Mouse (Mus musculus): ENCODE measurements around the gene Prkag1.

DNA sequence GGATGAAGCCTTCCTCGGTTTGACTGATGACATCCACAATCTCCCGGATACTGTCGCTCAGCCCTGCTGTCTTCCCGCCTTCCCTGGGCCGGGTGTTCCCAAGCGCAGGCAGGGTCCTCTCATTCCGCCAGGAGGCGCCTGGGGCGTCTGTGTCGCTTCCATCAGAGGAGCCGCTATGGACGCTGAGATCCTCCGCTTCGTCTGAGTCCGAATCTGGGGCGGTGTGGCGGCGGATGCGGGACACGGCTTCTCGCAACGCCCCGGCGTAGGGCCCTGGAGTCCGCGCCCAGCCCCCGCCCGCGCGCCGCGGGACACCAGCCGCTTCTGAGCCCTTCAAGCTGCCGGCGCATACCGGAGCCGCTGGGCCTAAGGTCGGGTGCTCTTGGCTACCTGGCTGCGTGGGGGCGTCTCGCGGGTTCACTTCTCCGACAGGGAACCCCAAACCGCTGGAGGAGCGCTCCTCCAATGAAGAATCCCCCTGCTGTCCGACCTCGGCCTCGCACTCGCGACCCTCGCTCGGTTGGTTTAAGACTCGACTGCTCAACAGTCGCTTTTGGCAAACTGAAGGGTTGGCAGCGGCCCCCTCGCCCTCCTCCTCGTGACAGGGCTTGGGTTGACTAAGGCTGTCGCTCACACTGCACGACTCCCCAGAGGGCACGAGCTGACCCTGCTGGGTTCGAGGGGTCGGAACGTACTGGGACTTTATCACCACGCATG is 25.8 kb downstream of the Prkag1 start:
- TF ChIP-seq NANOG (IDR thresholded peaks at IDR 0.05; ENCODE audit: borderline replicate concordance, low read length) = no peak
- TF ChIP-seq CTCF (conservative IDR thresholded peaks at IDR 0.05; ENCODE audit: low read length) = peak; percentile 27
- TF ChIP-seq POU5F1 (IDR thresholded peaks at IDR 0.05; ENCODE audit: borderline replicate concordance, low read length) = no peak

Data from E14TG2a.4 (cell line).